Mouse (Mus musculus) C2C12 (cell line): Measurements from ENCODE around the gene Spag7. TPM values are rescaled to one million over a fixed set of nuclear protein-coding genes. Genes with fewer than 3 reads are reported as not detected.
A peak's percentile ranks its signal among the peaks of the same experiment; 100 is the strongest.

Source experiments
- H3K27me3 ChIP-seq: one replicate; pipeline ENCODE4 v1.6.1; 2011; ENCODE audit not compliant: control insufficient read depth, insufficient read depth, insufficient read length
- H3K36me3 ChIP-seq: one replicate; pipeline ENCODE4 v1.6.1; 2011; ENCODE audit not compliant: control insufficient read depth, insufficient read depth
- H3K4me3 ChIP-seq: one replicate; pipeline ENCODE4 v1.5.1; 2011; ENCODE audit warnings: mild to moderate bottlenecking, control low read depth; ENCODE audit not compliant: poor library complexity, insufficient read depth, severe bottlenecking
- H3K79me2 ChIP-seq: one replicate; pipeline ENCODE4 v1.6.1; 2011; ENCODE audit not compliant: control insufficient read depth, insufficient read depth
- H3K79me3 ChIP-seq: one replicate; pipeline ENCODE4 v1.6.1; 2011; ENCODE audit warnings: low read depth, control low read depth
- H3ac ChIP-seq: one replicate; pipeline ENCODE3; 2011; ENCODE audit warnings: low read depth; ENCODE audit not compliant: control insufficient read depth, insufficient read length
- CEBPB ChIP-seq: IDR thresholded peaks from one replicate; pipeline ENCODE4 v1.6.1; 2011; ENCODE audit warnings: low read depth, mild to moderate bottlenecking, control low read depth, moderate library complexity
- CTCF ChIP-seq: IDR thresholded peaks from one replicate; pipeline ENCODE4 v1.5.1; 2011; ENCODE audit not compliant: control insufficient read depth, insufficient read depth, insufficient read length
- FOSL1 ChIP-seq: IDR thresholded peaks from one replicate; pipeline ENCODE4 v1.8.0; 2011; ENCODE audit warnings: mild to moderate bottlenecking, low read length; ENCODE audit not compliant: poor library complexity, insufficient read depth, severe bottlenecking
- MAX ChIP-seq: IDR thresholded peaks from one replicate; pipeline ENCODE4 v1.6.1; 2011; ENCODE audit warnings: mild to moderate bottlenecking, control low read depth
- MYOD1 ChIP-seq: IDR thresholded peaks from one replicate; pipeline ENCODE4 v1.6.1; 2011; ENCODE audit warnings: low read depth; ENCODE audit not compliant: control insufficient read depth, insufficient read length
- MYOG ChIP-seq: IDR thresholded peaks from one replicate; pipeline ENCODE4 v1.6.1; 2011; ENCODE audit not compliant: control insufficient read depth, insufficient read length; ENCODE audit errors: extremely low read depth
- USF1 ChIP-seq: IDR thresholded peaks from one replicate; pipeline ENCODE4 v1.6.1; 2011; ENCODE audit warnings: low read depth, mild to moderate bottlenecking, control low read depth, moderate library complexity
- long read RNA-seq, 2 experiments: library from polyadenylated mRNA; unstranded; transcript quantifications; one replicate each; pipeline ENCODE4 v2.0.0; 2019 to 2020
- polyA plus RNA-seq: library from polyadenylated mRNA; unstranded; fragments of >200 nt; fragmentation: generic; extraction: Trizol; gene quantifications from one replicate; pipeline ENCODE4 v1.2.1, GENCODE M21; 2012; ENCODE audit warnings: missing spikeins

Gene Spag7
- 75.4 TPM for polyA plus RNA-seq
- long read RNA-seq, experiment 1, transcript Spag7-201 (7 exons, 1,159 nt), result major isoform, 84 of 90 reads
- long read RNA-seq, experiment 1, partial matches to known transcripts, result 4 of 90 reads
- long read RNA-seq, experiment 1, other reads (novel, unspliced or antisense), result 2 of 90 reads
- long read RNA-seq, experiment 2, transcript Spag7-201 (7 exons, 1,159 nt), result major isoform, 47 of 48 reads
- long read RNA-seq, experiment 2, partial matches to known transcripts, result 0 of 48 reads
- long read RNA-seq, experiment 2, other reads (novel, unspliced or antisense), result 1 of 48 reads

GRCm38 (mm10) chr11:70668771-70669505 is at the start of gene Spag7:
Gene Spag7, minus strand, starts transcription at chr11:70669416.
- H3K79me3 ChIP-seq, result peaks cover 20% of the 10 kb centered on the region
- H3K4me3 ChIP-seq, result peak within 1 kb of the TSS; percentile 76
- H3K79me2 ChIP-seq, result peaks cover 41% of the 10 kb centered on the region
- H3K27me3 ChIP-seq, result no peaks in the 10 kb centered on the region
- TF ChIP-seq MAX (no peak), CEBPB (no peak), MYOD1 (no peak), USF1 (no peak), CTCF (no peak), FOSL1 (no peak)
- H3K36me3 ChIP-seq, result peaks cover 32% of the 10 kb centered on the region
- H3ac ChIP-seq, result peak within 1 kb of the TSS; percentile 92

GRCm38 (mm10) chr11:70718481-70718880 is 49.3 kb upstream of the Spag7 start:
- no peak overlapping the region for H3K4me3 ChIP-seq
- peaks cover 78% of the 10 kb centered on the region for H3K36me3 ChIP-seq
- no peaks in the 10 kb centered on the region for H3K79me3 ChIP-seq
- no peaks in the 10 kb centered on the region for H3K27me3 ChIP-seq
- TF ChIP-seq CEBPB, result no peak
- TF ChIP-seq FOSL1, result no peak
- no peak for TF ChIP-seq MYOG
- TF ChIP-seq MYOD1, result no peak
- TF ChIP-seq MAX, result no peak
- no peak for TF ChIP-seq USF1
- no peak for TF ChIP-seq CTCF
- H3K79me2 ChIP-seq, result no peaks in the 10 kb centered on the region
- no peak overlapping the region for H3ac ChIP-seq

GRCm38 (mm10) chr11:70715832-70716231 is 46.6 kb upstream of the Spag7 start:
- TF ChIP-seq FOSL1, result peak; percentile 56
- TF ChIP-seq CTCF, result no peak
- Histone ChIP-seq H3K4me3 (no peak overlapping the region), H3K79me2 (no peaks in the 10 kb centered on the region), H3K27me3 (no peaks in the 10 kb centered on the region), H3K36me3 (peaks cover 79% of the 10 kb centered on the region), H3K79me3 (no peaks in the 10 kb centered on the region), H3ac (no peak overlapping the region)

GRCm38 (mm10) chr11:70713222-70713621 is 44.0 kb upstream of the Spag7 start:
- H3K79me2 ChIP-seq, result no peaks in the 10 kb centered on the region
- H3K27me3 ChIP-seq, result no peaks in the 10 kb centered on the region
- no peak overlapping the region for H3K4me3 ChIP-seq
- no peaks in the 10 kb centered on the region for H3K79me3 ChIP-seq
- TF ChIP-seq MAX, result no peak
- no peak for TF ChIP-seq CEBPB
- no peak for TF ChIP-seq FOSL1
- TF ChIP-seq USF1, result no peak
- no peak for TF ChIP-seq MYOD1
- no peak for TF ChIP-seq MYOG
- TF ChIP-seq CTCF, result no peak
- no peak overlapping the region for H3ac ChIP-seq
- H3K36me3 ChIP-seq, result peaks cover 73% of the 10 kb centered on the region

- H3K79me2 ChIP-seq, result no peaks in the 10 kb centered on the region
- H3K27me3 ChIP-seq, result no peaks in the 10 kb centered on the region
- H3K79me3 ChIP-seq, result no peaks in the 10 kb centered on the region
- no peak for TF ChIP-seq FOSL1
- no peak for TF ChIP-seq USF1
- no peak for TF ChIP-seq MYOD1
- H3K4me3 ChIP-seq, result no peak overlapping the region
- no peak overlapping the region for H3ac ChIP-seq
- peaks cover 78% of the 10 kb centered on the region for H3K36me3 ChIP-seq
Observed at GRCm38 (mm10) chr11:70711026-70711425, 41.8 kb upstream of the Spag7 start.

- peaks cover 66% of the 10 kb centered on the region for H3K36me3 ChIP-seq
- no peak overlapping the region for H3K4me3 ChIP-seq
Observed at GRCm38 (mm10) chr11:70706127-70706526, 36.9 kb upstream of the Spag7 start.

More at GRCm38 (mm10) chr11:70706127-70706526, 36.9 kb upstream of the Spag7 start:
- TF ChIP-seq MAX (no peak), MYOG (no peak), CEBPB (no peak), USF1 (no peak), MYOD1 (no peak), FOSL1 (no peak), CTCF (no peak)
- peaks cover 17% of the 10 kb centered on the region for H3K79me3 ChIP-seq
- no peak overlapping the region for H3ac ChIP-seq
- no peaks in the 10 kb centered on the region for H3K27me3 ChIP-seq
- H3K79me2 ChIP-seq, result peaks cover 34% of the 10 kb centered on the region
